Mouse (Mus musculus) brain, embryonic 18.5 days (tissue): ENCODE results near the gene Slc26a11.

Experiments
- DNase-seq: peaks from one replicate; pipeline ENCODE4 v3.0.0-alpha.2; 2012; ENCODE audit warnings: low read depth, low spot score

Gene Slc26a11

GRCm38 (mm10) chr11:119402501-119403160 lies 47.3 kb downstream of the Slc26a11 start:
- no peak for DNase-seq

GRCm38 (mm10) chr11:119404627-119405026 lies 49.3 kb downstream of the Slc26a11 start:
- DNase-seq = no peak

- DNase-seq = no peak
Measured at GRCm38 (mm10) chr11:119407381-119407780, 52.0 kb downstream of the Slc26a11 start.

GRCm38 (mm10) chr11:119407977-119408376 lies 52.6 kb downstream of the Slc26a11 start:
- no peak for DNase-seq

GRCm38 (mm10) chr11:119419327-119420118 lies 64.2 kb downstream of the Slc26a11 start:
- no peak for DNase-seq

GRCm38 (mm10) chr11:119420426-119420825 lies 65.1 kb downstream of the Slc26a11 start:
- no peak for DNase-seq

GRCm38 (mm10) chr11:119427431-119427830 lies 72.1 kb downstream of the Slc26a11 start:
- DNase-seq = no peak

- DNase-seq = no peak
Measured at GRCm38 (mm10) chr11:119427986-119428385, 72.6 kb downstream of the Slc26a11 start.

GRCm38 (mm10) chr11:119428649-119429136 lies 73.3 kb downstream of the Slc26a11 start:
- no peak for DNase-seq
